Comparison of ENCODE assay signal across 8 mouse cellular contexts in the genomic region with DNA sequence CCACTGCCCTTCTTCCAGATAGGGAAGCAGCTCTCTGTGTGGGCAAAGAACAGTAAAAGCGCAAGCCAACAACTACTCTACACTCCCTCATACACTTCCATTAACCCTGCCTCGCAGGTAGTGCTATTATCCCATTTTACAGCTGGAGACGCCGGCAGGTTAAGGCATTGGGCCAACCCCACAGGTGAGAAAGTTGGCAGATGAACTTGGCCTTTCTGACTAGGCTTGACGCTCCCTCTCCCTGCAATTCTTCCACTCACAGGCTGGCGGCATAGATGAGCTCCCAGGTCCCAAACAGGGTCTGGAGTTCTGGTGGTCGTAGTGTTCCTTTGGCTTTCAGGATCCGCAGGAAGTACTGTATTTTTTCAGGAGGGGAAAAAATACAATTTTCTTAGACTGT. TPM values are rescaled to one million over a fixed set of nuclear protein-coding genes. Genes with fewer than 3 reads are reported as not detected.
DNase-seq lines count a peak whose midpoint lies in the region; ATAC-seq and TF ChIP-seq lines count a peak whose summit lies in the region.

No protein-coding gene starts in this region.

- intact Hi-C loops in gastrocnemius, adult 2 months (cut with DNase I): loop anchor here (10.0 kb wide), 1 partner anchor 454 kb away; a partner anchor contains a TSS
- intact Hi-C loops in gastrocnemius, postnatal 36 days (cut with DNase I): no loop called here

- no peak for TF ChIP-seq RAD21 in CH12.LX (IDR thresholded peaks at IDR 0.05; ENCODE audit: low read depth, low read length)

- peak; percentile 28; the same call in 1 of the 2 replicates for TF ChIP-seq CTCF in gastrocnemius, adult 2 months (IDR thresholded peaks at IDR 0.05)
- peak in 1 of 2 experiments; percentile 48; a peak in 2 of 4 replicates for TF ChIP-seq CTCF in CH12.LX (conservative IDR thresholded peaks at IDR 0.05 in 1 of 2, IDR thresholded peaks at IDR 0.05 in 1 of 2; ENCODE audit: low read depth in 2 of 2, low read length in 2 of 2)
- TF ChIP-seq CTCF in midbrain, postnatal 0 days (IDR thresholded peaks at IDR 0.05): peak; percentile 52

- peaks cover 42% of the 10 kb centered on the region for H3K27me3 ChIP-seq in CH12.LX (replicated peaks)
- peaks cover 66% of the 10 kb centered on the region for H3K27me3 ChIP-seq in forebrain, embryonic 10.5 days (ENCODE audit: poor library complexity, severe bottlenecking)
- H3K27me3 ChIP-seq in midbrain, postnatal 0 days (ENCODE audit: insufficient read depth, low read length): no peaks in the 10 kb centered on the region

- H3K4me3 ChIP-seq in gastrocnemius, adult 2 months: peak overlapping the region; percentile 76
- H3K4me3 ChIP-seq in CH12.LX (replicated peaks in 1 of 3; ENCODE audit: low read depth in 2 of 3, low read length in 2 of 3, poor library complexity in 1 of 3): peak overlapping the region; percentile 51 to 64 (median 59)
- peak overlapping the region; percentile 61 for H3K4me3 ChIP-seq in forebrain, embryonic 10.5 days
- H3K4me3 ChIP-seq in midbrain, postnatal 0 days (ENCODE audit: low read depth, low read length): peak overlapping the region; percentile 49

- H3K9me3 ChIP-seq in CH12.LX (replicated peaks; ENCODE audit: low read length): no peaks in the 10 kb centered on the region
- no peaks in the 10 kb centered on the region for H3K9me3 ChIP-seq in forebrain, embryonic 10.5 days
- no peaks in the 10 kb centered on the region for H3K9me3 ChIP-seq in midbrain, postnatal 0 days (ENCODE audit: low read length)

- TF ChIP-seq POLR2A in CH12.LX (IDR thresholded peaks at IDR 0.05; ENCODE audit: low read depth, low read length): no peak

- H3K27ac ChIP-seq in gastrocnemius, adult 2 months: no peak overlapping the region
- no peak overlapping the region for H3K27ac ChIP-seq in CH12.LX (ENCODE audit: insufficient read depth, low read depth)
- peak overlapping the region; percentile 88 for H3K27ac ChIP-seq in forebrain, embryonic 10.5 days
- H3K27ac ChIP-seq in midbrain, postnatal 0 days (ENCODE audit: low read depth, low read length): no peak overlapping the region

- no peak for DNase-seq in gastrocnemius, adult 2 months
- no peak for DNase-seq in gastrocnemius, postnatal 36 days
- DNase-seq in CH12.LX (ENCODE audit: extremely low read depth): peak; percentile 28
- peak; percentile 52 for DNase-seq in forebrain, embryonic 10.5 days (ENCODE audit: extremely low spot score, low spot score)
- DNase-seq in kidney, postnatal 25 days: peak; percentile 50 to 64
- DNase-seq in midbrain, postnatal 0 days (ENCODE audit: low spot score): peak; percentile 26
- no peak for DNase-seq in gastrocnemius, postnatal 10 days
- DNase-seq in layer of hippocampus, postnatal 36 days: no peak

- peak overlapping the region; percentile 58 for H3K4me2 ChIP-seq in CH12.LX (ENCODE audit: insufficient read depth, low read depth, poor library complexity, severe bottlenecking)
- peak overlapping the region; percentile 85 for H3K4me2 ChIP-seq in midbrain, postnatal 0 days (ENCODE audit: low read depth, low read length, poor library complexity, severe bottlenecking)

- WGBS in forebrain, embryonic 10.5 days: 17% methylated on average over 8 of the region's 8 CpGs
- 14% methylated on average over 8 of the region's 8 CpGs for whole genome bisulfite sequencing in midbrain, postnatal 0 days

- no peaks in the 10 kb centered on the region for H3K79me2 ChIP-seq in CH12.LX (replicated peaks; ENCODE audit: control insufficient read depth, extremely low read depth, insufficient read depth, poor library complexity, severe bottlenecking)

- in situ Hi-C loops in CH12.LX (cut with MboI; ENCODE audit: low pct_ligation_motif_present, low pct_unique_long_range_greater_than_20kb, low sequenced_read_pairs): no loop called here

- peak overlapping the region; percentile 4; the same call in 1 of the 2 replicates for H3K9ac ChIP-seq in CH12.LX (ENCODE audit: insufficient read depth, low read depth)
- peak overlapping the region; percentile 50 for H3K9ac ChIP-seq in midbrain, postnatal 0 days (replicated peaks; ENCODE audit: low read length, poor library complexity, severe bottlenecking)

- peaks cover 0 to 22% of the 10 kb centered on the region in 2 experiments; a peak in 2 of 4 replicates for H3K4me1 ChIP-seq in CH12.LX (ENCODE audit: control insufficient read depth in 1 of 2, insufficient read depth in 2 of 2)
- peaks cover 52% of the 10 kb centered on the region for H3K4me1 ChIP-seq in forebrain, embryonic 10.5 days
- 0 out of 2 replicates have a peak, but pooled peaks cover 6% of the 10 kb centered on the region for H3K4me1 ChIP-seq in midbrain, postnatal 0 days (ENCODE audit: insufficient read depth, low read length)

- H3K36me3 ChIP-seq in CH12.LX (replicated peaks in 1 of 2; ENCODE audit: control insufficient read depth in 1 of 2, insufficient read depth in 1 of 2, low read length in 1 of 2): peaks cover 4 to 31% of the 10 kb centered on the region in 2 experiments
- peaks cover 30% of the 10 kb centered on the region for H3K36me3 ChIP-seq in forebrain, embryonic 10.5 days (replicated peaks)
- H3K36me3 ChIP-seq in midbrain, postnatal 0 days (ENCODE audit: insufficient read depth, low read length): peaks cover 3% of the 10 kb centered on the region; the same call in 1 of the 2 replicates

- ATAC-seq in midbrain, postnatal 0 days (ENCODE audit: low FRiP score): no peak

- dilution Hi-C loops in CH12.LX (cut with MboI; ENCODE audit: extremely low pct_ligation_motif_present, extremely low pct_unique_long_range_greater_than_20kb, low sequenced_read_pairs): no loop called here

- no peak for TF ChIP-seq EP300 in CH12.LX (IDR thresholded peaks at IDR 0.05; ENCODE audit: low read length)

TF ChIP-seq in CH12.LX, 34 proteins besides CTCF, POLR2A, EP300 and RAD21 (continues in another document):
- no peak for TF ChIP-seq TCF12 (IDR thresholded peaks at IDR 0.05; ENCODE audit: low read depth, low read length)
- TF ChIP-seq MAX (IDR thresholded peaks at IDR 0.05; ENCODE audit: low read length): no peak
- no peak for TF ChIP-seq NRF1 (IDR thresholded peaks at IDR 0.05; ENCODE audit: low read depth, low read length)
- no peak for TF ChIP-seq MYC (IDR thresholded peaks at IDR 0.05; ENCODE audit: low read depth, low read length)

RNA-seq across cellular contexts. Expression of a gene that starts 0.5 kb away (rescaled TPM):
- not detected for total RNA-seq in gastrocnemius, adult 2 months (2021)
- under 1 TPM in 1 of 2 experiments, not detected in 1; 0.32 TPM for total RNA-seq in gastrocnemius, postnatal 36 days (2021)
- total RNA-seq in CH12.LX (2012; rRNA removed): 7.4 and 7.5 TPM in 2 replicates
- 7.1 and 7.3 TPM in 2 replicates for total RNA-seq in CH12.LX (2014; rRNA removed)
- 4.8 and 5.5 TPM in 2 replicates for polyA plus RNA-seq in CH12.LX (2012; ENCODE audit: insufficient read length, low read depth)
- 54.6 and 56.7 TPM in 2 replicates for polyA plus RNA-seq in forebrain, embryonic 10.5 days (2016; fragmentation: Nextera tagmentation; extraction: Ambion mirVana)
- total RNA-seq in midbrain, postnatal 0 days (2014; rRNA removed): 1.3 and 16.1 TPM in 2 replicates
- 2.3 and 2.8 TPM in 2 replicates for polyA plus RNA-seq in midbrain, postnatal 0 days (2015; fragmentation: Nextera tagmentation; extraction: Ambion mirVana)
- total RNA-seq in gastrocnemius, postnatal 10 days (2021): 1 to 10 TPM; 2.8 to 3.8 TPM
- under 1 TPM; 0.56 to 0.82 TPM for total RNA-seq in layer of hippocampus, postnatal 36 days (2021)

RNA-seq across cellular contexts. Expression of a gene that starts 6.3 kb away (rescaled TPM):
- 10 to 100 TPM; 26.3 to 27.8 TPM for total RNA-seq in gastrocnemius, adult 2 months (2021)
- 10 to 100 TPM; 19.8 to 22.4 TPM for total RNA-seq in gastrocnemius, postnatal 36 days (2021)
- total RNA-seq in CH12.LX (2012; rRNA removed) (57.9 and 63.1 TPM in 2 replicates), CH12.LX (2014; rRNA removed) (23.0 and 33.4 TPM in 2 replicates)
- 30.5 and 32.6 TPM in 2 replicates for polyA plus RNA-seq in CH12.LX (2012; ENCODE audit: insufficient read length, low read depth)
- 42.2 and 43.9 TPM in 2 replicates for polyA plus RNA-seq in forebrain, embryonic 10.5 days (2016; fragmentation: Nextera tagmentation; extraction: Ambion mirVana)
- 74.0 and 77.4 TPM in 2 replicates for total RNA-seq in midbrain, postnatal 0 days (2014; rRNA removed)
- polyA plus RNA-seq in midbrain, postnatal 0 days (2015; fragmentation: Nextera tagmentation; extraction: Ambion mirVana): 107 and 120 TPM in 2 replicates
- 10 to 100 TPM; 23.4 to 24.1 TPM for total RNA-seq in gastrocnemius, postnatal 10 days (2021)
- 10 to 100 TPM; 25.0 to 26.0 TPM for total RNA-seq in layer of hippocampus, postnatal 36 days (2021)

RNA-seq across cellular contexts. Expression of a gene that starts 7.8 kb away (rescaled TPM):
- total RNA-seq in gastrocnemius, adult 2 months (2021): 1 to 10 TPM; 3.7 to 4.8 TPM
- total RNA-seq in gastrocnemius, postnatal 36 days (2021): 1 to 10 TPM; 3.4 to 4.4 TPM
- total RNA-seq in CH12.LX (2012; rRNA removed) (not detected in 2 replicates), CH12.LX (2014; rRNA removed) (not detected in 2 replicates)
- not detected in 2 replicates for polyA plus RNA-seq in CH12.LX (2012; ENCODE audit: insufficient read length, low read depth)
- 0.60 and 1.1 TPM in 2 replicates for polyA plus RNA-seq in forebrain, embryonic 10.5 days (2016; fragmentation: Nextera tagmentation; extraction: Ambion mirVana)
- total RNA-seq in midbrain, postnatal 0 days (2014; rRNA removed): 0.05 and 0.52 TPM in 2 replicates
- 0.69 and 1.1 TPM in 2 replicates for polyA plus RNA-seq in midbrain, postnatal 0 days (2015; fragmentation: Nextera tagmentation; extraction: Ambion mirVana)
- total RNA-seq in gastrocnemius, postnatal 10 days (2021): 1 to 10 TPM; 2.8 TPM
- under 1 TPM; 0.17 to 0.35 TPM for total RNA-seq in layer of hippocampus, postnatal 36 days (2021)

RNA-seq across cellular contexts. Expression of a gene that starts 15.4 kb away (rescaled TPM):
- not detected for total RNA-seq in gastrocnemius, adult 2 months (2021)
- total RNA-seq in gastrocnemius, postnatal 36 days (2021): not detected
- total RNA-seq in CH12.LX (2012; rRNA removed) (2.8 and 3.8 TPM in 2 replicates), CH12.LX (2014; rRNA removed) (10.5 and 10.8 TPM in 2 replicates)
- polyA plus RNA-seq in CH12.LX (2012; ENCODE audit: insufficient read length, low read depth): 10.1 and 12.5 TPM in 2 replicates
- polyA plus RNA-seq in forebrain, embryonic 10.5 days (2016; fragmentation: Nextera tagmentation; extraction: Ambion mirVana): not detected in 2 replicates
- not detected in 2 replicates for total RNA-seq in midbrain, postnatal 0 days (2014; rRNA removed)
- polyA plus RNA-seq in midbrain, postnatal 0 days (2015; fragmentation: Nextera tagmentation; extraction: Ambion mirVana): not detected in 2 replicates
- not detected for total RNA-seq in gastrocnemius, postnatal 10 days (2021)
- total RNA-seq in layer of hippocampus, postnatal 36 days (2021): not detected

RNA-seq across cellular contexts. Expression of a gene that starts 24.6 kb away (rescaled TPM):
- over 10,000 TPM in 1 of 2 experiments, 1,000 to 10,000 TPM in 1; 4,293 to 10,756 TPM for total RNA-seq in gastrocnemius, adult 2 months (2021)
- total RNA-seq in gastrocnemius, postnatal 36 days (2021): 1,000 to 10,000 TPM; 6,166 to 7,572 TPM
- total RNA-seq in CH12.LX (2012; rRNA removed) (0.30 TPM in 1 of 2 replicates, not detected in the other), CH12.LX (2014; rRNA removed) (not detected in 2 replicates)
- 0.29 TPM in 1 of 2 replicates, not detected in the other for polyA plus RNA-seq in CH12.LX (2012; ENCODE audit: insufficient read length, low read depth)
- polyA plus RNA-seq in forebrain, embryonic 10.5 days (2016; fragmentation: Nextera tagmentation; extraction: Ambion mirVana): 40.0 and 42.6 TPM in 2 replicates
- total RNA-seq in midbrain, postnatal 0 days (2014; rRNA removed): 1.5 and 3.1 TPM in 2 replicates
- polyA plus RNA-seq in midbrain, postnatal 0 days (2015; fragmentation: Nextera tagmentation; extraction: Ambion mirVana): 6.2 and 6.6 TPM in 2 replicates
- total RNA-seq in gastrocnemius, postnatal 10 days (2021): 1,000 to 10,000 TPM; 8,012 to 8,431 TPM
- 1 to 10 TPM; 4.8 to 6.9 TPM for total RNA-seq in layer of hippocampus, postnatal 36 days (2021)

Comparison
In these comparisons a context has a peak if more than half of its experiments do, and no peak if none do; other contexts are left out.
1. DNase-seq: peak in CH12.LX (single experiment), forebrain, embryonic 10.5 days (single experiment), kidney, postnatal 25 days (2 of 2) and midbrain, postnatal 0 days (single experiment); none in gastrocnemius, adult 2 months (single experiment), gastrocnemius, postnatal 36 days (0 of 2), gastrocnemius, postnatal 10 days (single experiment) and layer of hippocampus, postnatal 36 days (0 of 2).
2. Peak in every context shown above with its lines, with median percentiles within 50 percentile points of each other: H3K4me3 ChIP-seq.